Mouse (Mus musculus) ES-CJ7 (cell line): ENCODE measurements around the gene Polr3g.
"Not testable (repeated sequence)": the region's sequence is repeated elsewhere in the genome, so short reads cannot be mapped to it uniquely, and the experiment has no call there.

Experiments
- DNase-seq: peaks from one replicate; pipeline ENCODE4 v3.0.0; 2011; ENCODE audit warnings: low read depth, low spot score

The Polr3g gene

DNA sequence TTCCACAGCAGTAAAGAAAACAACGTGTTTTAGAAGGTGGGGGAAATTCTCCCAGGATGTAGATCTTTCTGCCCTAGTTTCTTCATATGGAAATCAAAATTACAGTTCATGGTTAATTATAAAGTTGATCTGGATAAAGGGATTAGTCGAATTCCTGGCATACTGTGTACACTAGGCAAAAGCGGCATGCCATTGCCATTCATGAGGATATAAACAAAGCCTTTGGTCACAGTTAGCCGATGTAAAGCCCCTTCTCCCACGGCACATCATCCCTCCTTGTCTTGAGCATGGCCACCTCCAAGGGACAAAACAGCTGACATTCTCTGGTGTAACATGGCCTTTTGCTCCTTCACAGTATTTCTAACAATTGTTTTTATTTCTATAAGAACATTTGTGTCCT is 80.2 kb downstream of the Polr3g start:
- DNase-seq, result no peak

DNA sequence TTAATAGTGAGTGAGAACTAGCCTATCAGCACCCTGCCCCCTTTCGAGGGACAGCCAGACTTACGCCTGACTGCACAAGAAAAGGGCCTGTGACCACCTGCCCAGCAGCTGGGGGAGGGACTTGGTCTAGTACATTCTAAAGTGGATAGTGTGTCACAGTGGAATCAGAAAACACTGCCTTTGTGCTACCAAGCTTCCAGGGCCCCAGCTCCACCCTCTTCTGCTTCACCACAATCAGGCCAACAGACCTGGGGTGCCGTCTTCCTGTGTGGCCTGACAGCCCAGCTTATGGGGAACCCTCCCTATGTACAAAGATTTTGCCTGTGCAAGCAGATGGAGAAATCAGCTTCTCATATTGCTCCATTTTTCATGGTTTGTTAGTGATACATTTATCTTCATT is 81.4 kb downstream of the Polr3g start:
- DNase-seq, result no peak

DNA sequence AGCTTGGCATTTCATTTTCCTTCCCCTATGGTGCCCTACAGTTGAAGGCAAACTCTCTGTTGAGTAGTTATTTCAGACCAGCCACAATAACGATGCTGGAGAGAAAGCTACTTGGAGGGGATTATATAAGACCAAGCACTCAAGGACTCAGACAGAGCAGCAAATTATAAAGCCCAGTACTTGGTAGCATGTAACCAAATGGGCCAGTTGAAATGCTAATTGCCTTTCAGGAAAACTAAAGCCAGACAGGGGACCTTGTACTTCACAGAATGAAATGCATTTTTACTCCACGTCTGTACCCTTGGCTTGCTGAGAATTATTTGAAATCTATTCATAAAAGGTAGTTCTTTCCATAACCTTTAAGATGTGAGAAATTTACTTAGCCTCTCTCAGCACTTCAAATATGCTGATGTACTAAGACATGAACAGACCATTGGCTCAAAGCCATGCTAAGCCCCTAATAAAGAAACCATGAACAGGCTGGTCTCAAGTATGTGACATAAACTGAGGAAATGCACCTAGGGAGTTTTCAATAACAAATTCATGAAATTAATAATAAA is 82.1 kb downstream of the Polr3g start:
- no peak for DNase-seq

DNA sequence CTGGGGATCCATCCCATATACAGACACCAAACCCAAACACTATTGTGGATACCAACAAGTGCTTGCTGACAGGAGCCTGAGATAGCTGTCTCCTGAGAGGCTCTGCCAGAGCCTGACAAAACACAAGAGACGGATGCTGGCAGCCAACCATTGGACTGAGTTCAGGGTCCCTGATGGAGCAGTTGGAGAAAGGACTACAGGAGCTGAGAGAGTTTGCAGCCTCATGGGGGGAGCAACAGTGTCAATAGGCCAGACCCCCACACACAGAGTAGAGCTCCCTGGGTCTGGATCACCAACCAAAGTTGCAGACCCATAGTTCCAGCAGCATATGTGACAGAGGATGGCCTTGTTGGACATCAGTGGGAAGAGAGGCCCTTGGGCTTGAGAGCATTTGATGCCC is 83.0 kb downstream of the Polr3g start:
- not testable (repeated sequence) for DNase-seq
